Mouse (Mus musculus) testis, adult 2 months (tissue): ENCODE data around the gene Kdm1b.

Experiments
- CTCF ChIP-seq: fragments of 200-500 bp; IDR thresholded peaks from 2 replicates; pipeline ENCODE4 v1.5.1; 2012; ENCODE audit warnings: low read depth, mild to moderate bottlenecking, inconsistent platforms, low read length, moderate library complexity; ENCODE audit not compliant: control insufficient read depth, insufficient read depth, insufficient replicate concordance
- POLR2A ChIP-seq: fragments of 200-500 bp; IDR thresholded peaks from 2 replicates; pipeline ENCODE4 v1.6.1; 2012; ENCODE audit warnings: low read depth, mild to moderate bottlenecking, inconsistent platforms, low read length, moderate library complexity; ENCODE audit not compliant: control insufficient read depth

- TF ChIP-seq CTCF (no peak), POLR2A (no peak)
Observed at GRCm38 (mm10) chr13:47078799-47079198, 35.5 kb downstream of the Kdm1b start.
